Comparison of ENCODE assay signal across 18 mouse cellular contexts in genomic region chr11:21168828-21169607, GRCm38 (mm10).
DNase-seq lines count a peak whose midpoint lies in the region; ATAC-seq lines count a peak whose summit lies in the region.
"Had no signal": no experiment of that assay in that cellular context is flagged by ENCODE, and none has a peak within 500 bp of the region (broad histone marks: within the 10 kb centered on the region; RNA-seq: fewer than 3 reads in every experiment).

No protein-coding gene starts in this region.

- peaks cover 8% of the 10 kb centered on the region; the same call in 1 of the 2 replicates for H3K9me3 ChIP-seq in forebrain, embryonic 10.5 days
- no peaks in the 10 kb centered on the region for H3K9me3 ChIP-seq in forebrain, embryonic 11.5 days (ENCODE audit: control insufficient read depth, low read length)
- no peaks in the 10 kb centered on the region for H3K9me3 ChIP-seq in neural tube, embryonic 14.5 days (ENCODE audit: control insufficient read depth, low read length)

- no peak overlapping the region for H3K9ac ChIP-seq in forebrain, embryonic 11.5 days (ENCODE audit: low read length)
- H3K9ac ChIP-seq in neural tube, embryonic 14.5 days (replicated peaks; ENCODE audit: low read depth, low read length), result no peak overlapping the region
- H3K9ac ChIP-seq: heart, embryonic 13.5 days had no signal

- no peak overlapping the region for H3K4me2 ChIP-seq in forebrain, embryonic 11.5 days (ENCODE audit: low read depth, low read length, severe bottlenecking)
- no peak overlapping the region for H3K4me2 ChIP-seq in neural tube, embryonic 14.5 days (ENCODE audit: low read depth, low read length)
- H3K4me2 ChIP-seq: heart, embryonic 13.5 days had no signal

- intact Hi-C loops in left cerebral cortex, postnatal 4 days (cut with DNase I), result no loop called here
- intact Hi-C loops in left cerebral cortex, postnatal 14 days (cut with DNase I), result no loop called here

- no peak for DNase-seq in forebrain, embryonic 10.5 days (ENCODE audit: extremely low spot score, low spot score)
- no peak for DNase-seq in forebrain, embryonic 11.5 days (ENCODE audit: low spot score)
- DNase-seq in left cerebral cortex, postnatal 4 days, result peak; percentile 18
- DNase-seq in left cerebral cortex, adult 9 months (ENCODE audit: low spot score in 2 of 2), result no peak
- DNase-seq in ZHBTc4 (ENCODE audit: low read depth, low spot score), result peak; percentile 79
- no peak for DNase-seq in thymus, adult 18-20 months
- DNase-seq in left cerebral cortex, postnatal 14 days (ENCODE audit: low spot score in 2 of 2), result no peak
- DNase-seq: adrenal gland, postnatal 10 days; cerebellum, adult 9-10 months; gastrocnemius, postnatal 36 days; heart, postnatal 4 days; liver; lung, adult 2 months had no signal

- H3K27ac ChIP-seq in forebrain, embryonic 10.5 days, result peak overlapping the region; percentile 65; the same call in 1 of the 2 replicates
- H3K27ac ChIP-seq in forebrain, embryonic 11.5 days (ENCODE audit: low read depth, low read length), result no peak overlapping the region
- no peak overlapping the region for H3K27ac ChIP-seq in neural tube, embryonic 14.5 days (ENCODE audit: low read depth, low read length)
- H3K27ac ChIP-seq: heart, embryonic 13.5 days had no signal

- no peaks in the 10 kb centered on the region for H3K36me3 ChIP-seq in forebrain, embryonic 10.5 days (replicated peaks)
- H3K36me3 ChIP-seq in forebrain, embryonic 11.5 days (ENCODE audit: control insufficient read depth, insufficient read depth, low read length), result no peaks in the 10 kb centered on the region
- no peaks in the 10 kb centered on the region for H3K36me3 ChIP-seq in neural tube, embryonic 14.5 days (ENCODE audit: control insufficient read depth, insufficient read depth, low read length)
- H3K36me3 ChIP-seq: heart, embryonic 13.5 days had no signal

- no peak for ATAC-seq in forebrain, embryonic 11.5 days (replicated peaks; ENCODE audit: low FRiP score)
- peak; percentile 31; the same call in 1 of the 2 replicates for ATAC-seq in neural tube, embryonic 14.5 days (ENCODE audit: low read depth)
- ATAC-seq: intestine, postnatal 0 days had no signal

- H3K4me3 ChIP-seq in forebrain, embryonic 10.5 days, result no peak overlapping the region
- H3K4me3 ChIP-seq in forebrain, embryonic 11.5 days (ENCODE audit: low read depth, low read length), result no peak overlapping the region
- no peak overlapping the region for H3K4me3 ChIP-seq in neural tube, embryonic 14.5 days (ENCODE audit: low read depth, low read length)
- H3K4me3 ChIP-seq: erythroblast, embryonic 14.5 days; heart, embryonic 13.5 days had no signal

- 39% methylated on average over 6 of the region's 6 CpGs for WGBS in forebrain, embryonic 10.5 days
- WGBS in forebrain, embryonic 11.5 days, result 28% methylated on average over 6 of the region's 6 CpGs
- WGBS in neural tube, embryonic 14.5 days, result 37% methylated on average over 6 of the region's 6 CpGs

- H3K4me1 ChIP-seq in forebrain, embryonic 10.5 days, result peaks cover 12% of the 10 kb centered on the region
- H3K4me1 ChIP-seq in forebrain, embryonic 11.5 days (replicated peaks; ENCODE audit: control insufficient read depth, insufficient read depth, low read length), result no peaks in the 10 kb centered on the region
- H3K4me1 ChIP-seq in neural tube, embryonic 14.5 days (ENCODE audit: control insufficient read depth, insufficient read depth, low read length), result 0 out of 2 replicates have a peak, but pooled peaks cover under 1% of the 10 kb centered on the region

- no peaks in the 10 kb centered on the region for H3K27me3 ChIP-seq in forebrain, embryonic 10.5 days (ENCODE audit: poor library complexity, severe bottlenecking)
- no peaks in the 10 kb centered on the region for H3K27me3 ChIP-seq in forebrain, embryonic 11.5 days (ENCODE audit: control insufficient read depth, insufficient read depth, low read length)
- no peaks in the 10 kb centered on the region for H3K27me3 ChIP-seq in neural tube, embryonic 14.5 days (ENCODE audit: control insufficient read depth, insufficient read depth, low read length)
- H3K27me3 ChIP-seq: CH12.LX; heart, embryonic 13.5 days had no signal

Comparison
In these comparisons a context has a peak if more than half of its experiments do, and no peak if none do; other contexts are left out.
1. DNase-seq: peak in left cerebral cortex, postnatal 4 days (single experiment) and ZHBTc4 (single experiment); none in forebrain, embryonic 10.5 days (single experiment), forebrain, embryonic 11.5 days (single experiment), left cerebral cortex, adult 9 months (0 of 2), thymus, adult 18-20 months (0 of 2) and left cerebral cortex, postnatal 14 days (0 of 2).